Mouse (Mus musculus): ENCODE data around the gene Trappc12. TPM values are rescaled to one million over a fixed set of nuclear protein-coding genes. Genes with fewer than 3 reads are reported as not detected.

The Trappc12 gene
- polyA plus RNA-seq (2015; fragmentation: Nextera tagmentation; extraction: Ambion mirVana): 46.4 and 46.7 TPM in 2 replicates

DNA sequence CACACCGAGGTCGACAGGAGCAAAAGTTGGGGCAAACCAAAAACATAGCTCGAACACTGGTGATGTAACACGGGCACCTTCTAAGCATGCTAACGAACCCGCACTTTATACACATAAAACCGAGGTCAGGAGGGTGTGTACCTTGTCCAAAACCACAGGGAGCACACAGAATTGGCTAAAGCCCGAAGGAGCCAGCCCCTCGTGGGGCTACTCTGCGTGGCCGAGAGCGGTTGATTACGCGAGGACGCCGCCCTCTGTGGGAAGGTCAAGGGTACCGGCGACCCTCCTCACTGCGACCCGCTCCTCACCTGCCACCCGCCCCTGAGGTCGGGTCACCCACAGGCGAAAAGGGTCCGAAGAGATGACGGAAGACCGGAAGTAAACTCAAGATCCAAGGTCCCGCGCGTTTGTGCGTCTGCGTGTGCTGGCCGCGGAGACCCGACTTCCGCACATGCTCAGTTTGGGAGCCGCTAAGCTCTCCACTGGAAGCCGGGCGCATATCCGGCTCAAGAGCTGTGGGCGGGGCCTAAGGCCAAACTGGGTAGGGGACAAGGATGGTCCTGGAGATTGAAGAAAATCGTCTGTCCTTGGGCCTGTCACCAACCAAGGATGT, at the start of gene Trappc12:
Gene Trappc12 (minus strand): TSS at position 452 of the 613 bp plus-strand sequence.
- ATAC-seq (replicated peaks): peak; percentile 89

DNA sequence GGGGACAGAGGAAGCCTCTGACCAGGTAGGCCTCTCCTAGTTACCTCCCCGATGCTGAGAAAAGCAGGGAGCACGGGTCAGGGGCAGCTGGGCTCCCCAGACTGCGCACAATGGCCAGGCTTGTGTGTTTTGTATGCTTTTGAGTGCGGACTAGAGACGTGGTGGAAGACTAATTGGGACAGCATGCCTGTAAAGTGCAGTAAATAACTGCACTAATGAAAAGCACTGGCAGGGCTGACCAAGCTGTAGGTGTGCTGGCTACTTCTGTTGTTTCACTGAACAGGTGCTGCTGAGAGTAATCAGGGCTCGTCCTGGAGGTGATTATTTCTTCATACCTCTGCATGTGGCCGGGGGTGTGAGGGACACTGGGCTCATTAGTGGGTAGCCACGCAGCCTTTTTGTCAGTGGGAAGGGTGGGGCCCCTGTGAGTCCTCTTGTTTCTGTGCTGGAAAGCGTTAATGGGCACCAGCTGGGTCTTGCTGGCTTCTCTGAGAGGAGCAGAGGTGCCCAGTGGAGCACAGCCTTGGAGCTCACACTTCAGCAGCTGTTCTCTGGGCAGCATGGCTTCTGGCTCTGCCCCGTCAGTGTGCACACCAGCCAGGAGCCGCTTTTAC, 49.6 kb upstream of the Trappc12 start:
- 46% methylated on average over 11 of the region's 11 CpGs for WGBS
- Histone ChIP-seq H3K36me3 (replicated peaks) (no peaks in the 10 kb centered on the region), H3K4me3 (no peak overlapping the region), H3K9ac (no peak overlapping the region), H3K27me3 (replicated peaks) (no peaks in the 10 kb centered on the region), H3K4me2 (no peak overlapping the region), H3K27ac (peak overlapping the region; percentile 37), H3K9me3 (no peaks in the 10 kb centered on the region), H3K4me1 (peaks cover 34% of the 10 kb centered on the region)
- peak; percentile 59 for ATAC-seq (replicated peaks)

More for the DNA sequence above, at the start of gene Trappc12:
- peaks cover 49% of the 10 kb centered on the region for H3K4me1 ChIP-seq
- peak within 1 kb of the TSS; percentile 89 for H3K4me3 ChIP-seq
- under 1% methylated on average over 41 of the region's 41 CpGs for WGBS
- H3K9ac ChIP-seq: peak within 1 kb of the TSS; percentile 84
- no peaks in the 10 kb centered on the region for H3K9me3 ChIP-seq
- peaks cover 11% of the 10 kb centered on the region; the same call in 1 of the 2 replicates for H3K36me3 ChIP-seq (replicated peaks)
- peak within 1 kb of the TSS; percentile 90 for H3K4me2 ChIP-seq
- no peaks in the 10 kb centered on the region for H3K27me3 ChIP-seq (replicated peaks)
- H3K27ac ChIP-seq: peak within 1 kb of the TSS; percentile 75

DNA sequence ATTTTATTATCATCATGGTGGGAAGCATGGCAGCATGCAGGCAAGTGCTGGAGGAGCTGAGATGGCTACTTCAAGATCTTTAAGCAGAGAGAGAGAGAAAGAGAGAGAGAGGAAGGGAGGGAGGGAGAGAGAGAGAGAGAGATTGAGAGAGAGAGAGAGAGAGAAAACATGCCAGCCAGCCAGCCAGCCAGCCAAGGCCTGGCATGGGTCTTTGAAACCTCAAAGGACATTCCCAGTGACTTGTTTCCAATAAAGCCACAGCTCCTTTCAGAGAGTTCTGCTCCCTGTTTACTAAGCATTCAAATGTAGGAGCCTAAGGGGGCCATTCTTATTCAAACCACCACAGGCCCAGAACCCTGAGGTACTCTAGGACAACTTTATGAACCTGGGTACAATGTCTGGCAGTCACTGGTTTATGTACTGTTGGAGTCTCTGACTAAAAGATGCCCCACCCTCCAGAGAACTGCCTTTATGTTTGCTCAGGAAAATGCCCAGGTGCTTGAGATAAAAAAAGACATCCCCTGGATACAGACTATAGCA, 46.7 kb upstream of the Trappc12 start:
- Histone ChIP-seq H3K36me3 (replicated peaks) (no peaks in the 10 kb centered on the region), H3K27me3 (replicated peaks) (no peaks in the 10 kb centered on the region), H3K27ac (peak overlapping the region; percentile 9; the same call in 1 of the 2 replicates), H3K9me3 (no peaks in the 10 kb centered on the region), H3K4me2 (no peak overlapping the region), H3K4me3 (no peak overlapping the region), H3K4me1 (peaks cover 31% of the 10 kb centered on the region), H3K9ac (no peak overlapping the region)
- ATAC-seq (replicated peaks): no peak

DNA sequence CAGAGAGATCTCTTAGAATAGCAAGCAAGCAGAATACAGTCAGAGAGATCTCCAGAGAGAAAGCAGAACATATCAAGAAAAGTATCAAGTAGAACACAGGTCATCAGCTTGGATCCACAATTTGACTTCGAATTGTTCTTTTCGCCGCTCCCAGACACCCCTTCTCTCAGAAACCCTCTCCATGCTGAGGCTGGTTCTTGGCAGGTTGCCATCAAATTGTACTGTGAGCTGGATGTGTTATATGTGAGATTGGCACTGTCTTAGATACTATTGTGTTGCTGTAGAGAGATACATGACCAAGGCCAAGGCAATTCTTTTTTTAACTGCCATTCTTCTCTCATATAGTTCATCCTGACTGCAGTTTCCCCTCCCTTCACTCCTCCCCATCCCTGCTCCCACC, 44.8 kb upstream of the Trappc12 start:
- Histone ChIP-seq H3K27ac (no peak overlapping the region), H3K9ac (no peak overlapping the region), H3K9me3 (no peaks in the 10 kb centered on the region), H3K36me3 (replicated peaks) (no peaks in the 10 kb centered on the region), H3K4me1 (peaks cover 28% of the 10 kb centered on the region), H3K27me3 (replicated peaks) (no peaks in the 10 kb centered on the region), H3K4me2 (no peak overlapping the region), H3K4me3 (no peak overlapping the region)
- ATAC-seq (replicated peaks): no peak
- WGBS: 72% methylated on average over 3 of the region's 3 CpGs

DNA sequence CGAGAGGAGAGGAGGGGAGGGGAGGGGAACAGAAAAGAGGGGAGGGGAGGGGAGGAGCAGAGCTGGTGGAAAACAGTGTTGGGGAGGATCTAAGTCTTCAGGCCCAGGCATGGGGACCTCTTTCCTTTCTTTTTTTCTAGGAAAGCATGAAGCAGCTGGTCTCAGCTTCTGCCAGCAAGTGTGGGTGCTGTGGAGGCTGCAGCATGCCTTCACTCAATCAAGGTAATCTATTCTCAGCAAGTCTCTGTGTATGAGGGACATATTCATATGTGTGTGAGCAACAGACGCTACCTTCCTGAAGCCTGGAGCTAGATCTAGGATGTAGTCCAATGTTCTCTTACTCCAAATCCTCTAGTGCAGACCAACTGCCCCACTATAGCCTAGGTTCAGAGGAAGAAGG, 43.4 kb upstream of the Trappc12 start:
- no peak for ATAC-seq (replicated peaks)
- no peak overlapping the region for H3K9ac ChIP-seq

GRCm38 (mm10) chr12:28792613-28793012, 42.3 kb upstream of the Trappc12 start:
- Histone ChIP-seq H3K36me3 (replicated peaks) (no peaks in the 10 kb centered on the region), H3K9me3 (no peaks in the 10 kb centered on the region), H3K27me3 (replicated peaks) (no peaks in the 10 kb centered on the region), H3K9ac (no peak overlapping the region), H3K4me2 (no peak overlapping the region), H3K4me1 (peaks cover 21% of the 10 kb centered on the region), H3K4me3 (no peak overlapping the region), H3K27ac (peak overlapping the region; percentile 62)
- WGBS: 53% methylated on average over 3 of the region's 3 CpGs
- peak; percentile 50; the same call in 1 of the 2 replicates for ATAC-seq (replicated peaks)

More for the DNA sequence above, 43.4 kb upstream of the Trappc12 start:
- Histone ChIP-seq H3K4me3 (no peak overlapping the region), H3K36me3 (replicated peaks) (no peaks in the 10 kb centered on the region), H3K27me3 (replicated peaks) (no peaks in the 10 kb centered on the region), H3K4me1 (peaks cover 21% of the 10 kb centered on the region), H3K4me2 (no peak overlapping the region), H3K27ac (no peak overlapping the region), H3K9me3 (no peaks in the 10 kb centered on the region)
- 65% methylated on average over 2 of the region's 2 CpGs for WGBS

DNA sequence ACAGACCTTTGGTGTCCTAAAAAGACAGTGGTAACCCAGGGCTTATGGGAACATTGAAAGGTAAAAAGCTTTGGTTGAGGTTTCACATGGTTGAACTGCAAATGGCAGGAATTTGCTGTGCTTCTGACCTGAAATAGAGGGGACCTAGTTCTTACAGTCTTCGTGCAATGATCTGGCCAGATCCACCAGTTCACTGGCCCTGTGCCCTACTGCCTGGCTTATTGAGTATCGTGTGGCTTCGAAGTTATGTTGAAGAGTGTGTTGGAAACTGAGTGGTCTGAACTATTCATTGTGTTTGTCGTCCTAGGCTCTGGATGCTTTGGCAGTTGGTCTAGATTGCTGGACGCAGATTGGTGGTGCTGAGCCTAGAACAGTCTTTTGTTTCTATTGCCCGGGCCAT, 36.0 kb upstream of the Trappc12 start:
- H3K27ac ChIP-seq: no peak overlapping the region
- H3K4me2 ChIP-seq: no peak overlapping the region
- H3K4me3 ChIP-seq: no peak overlapping the region
- H3K27me3 ChIP-seq (replicated peaks): no peaks in the 10 kb centered on the region
- H3K36me3 ChIP-seq (replicated peaks): no peaks in the 10 kb centered on the region
- H3K9me3 ChIP-seq: no peaks in the 10 kb centered on the region
- no peak for ATAC-seq (replicated peaks)
- 92% methylated on average over 6 of the region's 6 CpGs for WGBS
- H3K4me1 ChIP-seq: peaks cover 15% of the 10 kb centered on the region
- H3K9ac ChIP-seq: no peak overlapping the region

GRCm38 (mm10) chr12:28785299-28785698, 35.0 kb upstream of the Trappc12 start:
- no peak overlapping the region for H3K4me3 ChIP-seq

DNA sequence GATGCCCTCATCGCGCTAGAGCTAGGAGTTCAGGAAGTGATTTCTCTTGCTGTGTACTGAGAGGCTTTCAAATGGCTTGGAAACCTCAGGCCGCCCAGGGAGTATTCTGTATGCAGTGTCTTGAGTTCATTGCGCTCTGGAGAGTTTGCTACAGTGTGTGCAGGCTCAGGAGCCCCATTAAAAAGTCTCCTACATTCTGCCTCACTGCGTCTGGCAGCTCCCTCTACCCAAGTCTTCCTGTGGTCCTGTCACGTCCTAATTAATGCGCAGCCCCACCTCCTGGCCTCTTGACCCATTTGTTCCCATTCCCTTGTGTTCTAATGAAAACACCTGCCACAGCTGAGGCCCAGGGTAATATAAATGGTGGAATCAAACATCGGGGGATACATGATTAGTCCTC, 34.6 kb upstream of the Trappc12 start:
- Histone ChIP-seq H3K27me3 (replicated peaks) (no peaks in the 10 kb centered on the region), H3K27ac (no peak overlapping the region), H3K4me3 (no peak overlapping the region), H3K4me2 (no peak overlapping the region), H3K36me3 (replicated peaks) (no peaks in the 10 kb centered on the region), H3K9me3 (no peaks in the 10 kb centered on the region), H3K9ac (no peak overlapping the region), H3K4me1 (peaks cover 10% of the 10 kb centered on the region)
- WGBS: 23% methylated on average over 8 of the region's 8 CpGs
- ATAC-seq (replicated peaks): 0 out of 2 replicates have a peak, but pooled peaks have one; percentile 11

More at GRCm38 (mm10) chr12:28785299-28785698, 35.0 kb upstream of the Trappc12 start:
- Histone ChIP-seq H3K4me2 (no peak overlapping the region), H3K9ac (no peak overlapping the region), H3K27ac (no peak overlapping the region), H3K4me1 (peaks cover 10% of the 10 kb centered on the region), H3K36me3 (replicated peaks) (no peaks in the 10 kb centered on the region), H3K27me3 (replicated peaks) (no peaks in the 10 kb centered on the region), H3K9me3 (no peaks in the 10 kb centered on the region)
- no peak for ATAC-seq (replicated peaks)
- WGBS: 0% methylated on average over 1 of the region's 1 CpGs

DNA sequence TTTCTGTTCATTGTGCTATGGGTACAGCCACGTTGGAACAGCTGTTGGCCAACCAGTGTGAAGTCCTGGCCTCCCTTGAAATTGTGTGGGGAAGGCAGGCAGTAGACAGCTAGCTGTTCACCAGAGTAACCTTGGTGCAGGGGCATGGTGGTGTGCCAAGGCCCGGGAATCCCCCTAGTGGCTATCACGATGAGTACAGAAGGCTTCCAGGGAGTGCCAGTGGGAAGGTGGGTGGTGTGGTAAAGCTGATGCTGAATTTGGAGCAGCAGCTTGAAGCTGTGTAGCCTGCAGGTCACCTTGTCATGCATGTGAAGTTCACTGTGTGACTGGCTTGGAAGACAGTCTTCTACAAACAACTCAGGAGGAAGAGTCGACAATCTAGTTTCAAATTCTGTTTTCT, 34.1 kb upstream of the Trappc12 start:
- no peak overlapping the region for H3K4me3 ChIP-seq
- H3K4me1 ChIP-seq: peaks cover 10% of the 10 kb centered on the region
- WGBS: 35% methylated on average over 4 of the region's 4 CpGs
- H3K27me3 ChIP-seq (replicated peaks): no peaks in the 10 kb centered on the region
- no peaks in the 10 kb centered on the region for H3K9me3 ChIP-seq
- ATAC-seq (replicated peaks): no peak; the same call in 1 of the 2 replicates
- H3K4me2 ChIP-seq: no peak overlapping the region
- H3K9ac ChIP-seq: no peak overlapping the region
- H3K36me3 ChIP-seq (replicated peaks): no peaks in the 10 kb centered on the region
- no peak overlapping the region for H3K27ac ChIP-seq

- peaks cover 10% of the 10 kb centered on the region for H3K4me1 ChIP-seq
- ATAC-seq (replicated peaks): no peak
- H3K27me3 ChIP-seq (replicated peaks): no peaks in the 10 kb centered on the region
- no peak overlapping the region for H3K4me2 ChIP-seq
- no peak overlapping the region for H3K4me3 ChIP-seq
- WGBS: 96% methylated on average over 3 of the region's 3 CpGs
- no peak overlapping the region for H3K27ac ChIP-seq
- H3K9ac ChIP-seq: no peak overlapping the region
- H3K36me3 ChIP-seq (replicated peaks): no peaks in the 10 kb centered on the region
- H3K9me3 ChIP-seq: no peaks in the 10 kb centered on the region
These were observed 32.4 kb upstream of the Trappc12 start for GRCm38 (mm10) chr12:28782637-28783036.

- H3K4me1 ChIP-seq: peaks cover 17% of the 10 kb centered on the region
- no peaks in the 10 kb centered on the region for H3K27me3 ChIP-seq (replicated peaks)
- no peak overlapping the region for H3K4me2 ChIP-seq
- no peak overlapping the region for H3K27ac ChIP-seq
- no peak for ATAC-seq (replicated peaks)
- no peaks in the 10 kb centered on the region for H3K9me3 ChIP-seq
- no peaks in the 10 kb centered on the region for H3K36me3 ChIP-seq (replicated peaks)
- no peak overlapping the region for H3K9ac ChIP-seq
- 80% methylated on average over 7 of the region's 7 CpGs for WGBS
- H3K4me3 ChIP-seq: no peak overlapping the region
These were observed 29.9 kb upstream of the Trappc12 start for GRCm38 (mm10) chr12:28780180-28780579.

All from midbrain, embryonic 15.5 days (tissue).